Mouse (Mus musculus) cerebral cortex, adult 2 months (tissue): Measurements from ENCODE around the gene Tuba1a.

Source experiments
- WGBS: fragments of 180-500 bp; shearing (Covaris S2); methylation state at CpG from one replicate; pipeline ENCODE4 v1.1.7; 2018; 5-methylcytosine and 5-hydroxymethylcytosine counted together

The Tuba1a gene

DNA sequence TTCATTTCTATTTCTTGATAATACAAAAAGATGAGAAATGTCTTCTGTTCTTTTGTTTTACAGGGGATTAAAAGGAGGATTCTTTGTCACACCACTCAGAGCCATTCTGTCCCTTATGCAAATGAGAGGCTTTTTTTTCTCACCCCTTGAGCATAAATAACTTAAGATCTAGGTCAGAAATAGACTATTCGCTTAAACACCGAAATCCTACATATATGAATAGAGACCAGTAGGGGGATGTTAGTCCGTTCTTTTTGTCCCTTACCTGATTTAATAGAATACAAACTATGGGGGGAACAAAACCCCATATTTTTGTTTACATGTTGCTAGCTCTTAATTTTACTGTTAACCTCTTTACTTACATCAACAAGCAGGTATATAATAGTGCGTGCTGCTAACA lies 2.5 kb upstream of the Tuba1a start:
- 59% methylated on average over 4 of the region's 4 CpGs for WGBS

DNA sequence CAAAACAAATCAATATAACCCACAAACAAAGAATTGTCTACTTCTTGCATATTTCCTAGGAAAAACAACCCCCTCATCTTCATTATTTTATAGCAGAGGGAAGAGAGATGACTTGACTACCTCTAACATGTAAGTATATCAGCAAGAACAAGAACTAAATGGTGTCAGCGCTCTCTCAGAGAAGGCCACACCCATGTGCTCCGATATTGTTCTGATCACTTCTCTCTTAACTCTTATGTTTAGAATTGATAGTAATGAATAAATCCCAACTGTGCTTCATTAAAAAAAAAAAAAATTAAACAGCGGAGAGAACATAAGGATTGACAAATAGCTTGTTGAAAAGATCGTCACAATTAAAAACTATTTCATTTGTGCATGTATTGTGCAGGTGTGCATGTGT lies 1.8 kb upstream of the Tuba1a start:
- 37% methylated on average over 4 of the region's 4 CpGs for WGBS

DNA sequence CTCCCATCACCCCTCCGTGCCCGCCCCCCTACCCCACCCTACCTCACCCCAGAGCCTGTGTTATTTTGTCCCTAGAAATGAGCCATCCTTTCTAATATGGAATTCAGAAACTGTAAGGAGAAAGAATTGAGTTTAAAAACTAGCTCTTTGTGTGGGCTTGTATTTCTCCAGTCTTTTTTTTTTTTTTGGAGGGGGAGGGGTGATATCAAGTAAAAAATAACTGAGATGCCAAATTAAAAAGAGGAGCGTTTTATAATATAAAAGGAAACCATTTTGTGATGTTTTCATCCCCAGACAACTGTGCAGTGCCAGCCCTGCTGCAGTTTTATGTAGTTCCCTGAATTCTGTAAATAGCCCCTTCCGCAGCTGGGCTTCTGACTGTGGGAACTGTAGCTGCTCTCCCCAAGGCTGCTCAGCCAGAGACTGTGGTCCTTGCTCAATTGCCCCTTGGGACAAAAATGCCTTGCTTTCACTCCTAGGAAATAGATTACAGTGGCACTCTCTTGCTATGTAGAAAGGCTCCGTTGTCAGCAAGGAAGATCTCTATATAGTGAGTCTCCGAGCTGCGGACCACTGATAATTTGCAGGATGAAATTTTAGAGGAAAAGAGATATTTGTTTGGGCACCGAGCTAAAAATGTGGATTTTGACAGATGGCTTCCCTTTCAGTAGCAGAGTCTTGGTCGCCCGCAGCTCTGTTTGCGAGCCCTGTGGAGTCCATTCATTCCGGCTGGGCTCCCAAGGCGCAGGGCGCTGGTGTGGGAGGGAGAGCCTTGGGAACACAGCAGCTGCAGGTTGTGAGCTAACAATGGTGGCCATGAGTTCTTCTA lies 1.1 kb upstream of the Tuba1a start:
- 13% methylated on average over 14 of the region's 14 CpGs for WGBS

DNA sequence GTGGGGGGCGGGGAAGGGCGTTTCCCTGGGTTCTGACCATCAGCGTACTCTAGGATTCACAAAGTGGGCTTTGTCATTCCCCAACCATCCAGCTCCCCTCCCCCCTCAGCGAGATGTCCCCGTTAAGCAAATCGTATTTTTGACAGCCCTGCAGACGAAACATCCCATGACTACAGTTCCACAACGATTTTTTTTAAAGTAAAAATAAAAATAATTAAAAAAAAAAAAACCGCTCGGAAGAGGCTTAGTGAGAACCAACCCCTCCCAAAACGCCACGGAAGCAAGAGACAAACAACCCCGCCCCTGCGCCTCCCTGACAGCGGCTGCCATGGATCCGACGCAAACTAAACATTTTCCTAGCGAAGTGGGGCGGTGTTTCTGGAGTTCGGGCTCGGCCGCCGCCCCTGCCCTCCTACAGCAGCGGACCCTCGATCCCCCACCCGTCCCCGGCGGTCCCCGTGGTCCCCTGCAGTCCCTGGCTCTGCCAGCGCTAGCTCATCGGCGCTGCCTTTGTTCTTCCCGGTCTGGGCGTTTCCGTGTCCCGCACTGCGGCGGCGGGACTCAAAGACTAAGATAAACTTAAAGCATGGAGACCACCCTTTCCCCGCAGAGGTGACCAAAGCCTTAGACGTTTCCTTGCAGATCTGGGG lies 627 bp downstream of the Tuba1a start:
- under 1% methylated on average over 41 of the region's 41 CpGs for WGBS

DNA sequence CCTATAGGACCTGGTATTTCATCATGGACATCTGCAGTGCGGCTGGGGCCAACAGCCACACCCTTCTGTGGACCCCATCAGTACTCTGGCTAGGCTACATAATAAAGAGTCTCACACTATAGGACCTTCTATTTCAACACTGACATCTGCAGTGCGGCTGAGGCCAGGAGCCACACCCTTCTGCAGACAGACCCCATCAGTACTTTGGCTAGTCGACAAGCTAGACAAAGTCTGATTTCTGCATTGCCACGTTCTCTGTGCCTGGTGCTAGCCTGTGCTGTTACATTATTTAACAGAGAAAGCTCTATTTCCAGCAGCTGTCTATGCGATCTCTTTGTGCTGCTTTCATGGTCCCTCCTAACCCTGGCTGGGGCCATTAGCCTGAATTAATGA lies 1.4 kb downstream of the Tuba1a start:
- 6% methylated on average over 5 of the region's 5 CpGs for WGBS

DNA sequence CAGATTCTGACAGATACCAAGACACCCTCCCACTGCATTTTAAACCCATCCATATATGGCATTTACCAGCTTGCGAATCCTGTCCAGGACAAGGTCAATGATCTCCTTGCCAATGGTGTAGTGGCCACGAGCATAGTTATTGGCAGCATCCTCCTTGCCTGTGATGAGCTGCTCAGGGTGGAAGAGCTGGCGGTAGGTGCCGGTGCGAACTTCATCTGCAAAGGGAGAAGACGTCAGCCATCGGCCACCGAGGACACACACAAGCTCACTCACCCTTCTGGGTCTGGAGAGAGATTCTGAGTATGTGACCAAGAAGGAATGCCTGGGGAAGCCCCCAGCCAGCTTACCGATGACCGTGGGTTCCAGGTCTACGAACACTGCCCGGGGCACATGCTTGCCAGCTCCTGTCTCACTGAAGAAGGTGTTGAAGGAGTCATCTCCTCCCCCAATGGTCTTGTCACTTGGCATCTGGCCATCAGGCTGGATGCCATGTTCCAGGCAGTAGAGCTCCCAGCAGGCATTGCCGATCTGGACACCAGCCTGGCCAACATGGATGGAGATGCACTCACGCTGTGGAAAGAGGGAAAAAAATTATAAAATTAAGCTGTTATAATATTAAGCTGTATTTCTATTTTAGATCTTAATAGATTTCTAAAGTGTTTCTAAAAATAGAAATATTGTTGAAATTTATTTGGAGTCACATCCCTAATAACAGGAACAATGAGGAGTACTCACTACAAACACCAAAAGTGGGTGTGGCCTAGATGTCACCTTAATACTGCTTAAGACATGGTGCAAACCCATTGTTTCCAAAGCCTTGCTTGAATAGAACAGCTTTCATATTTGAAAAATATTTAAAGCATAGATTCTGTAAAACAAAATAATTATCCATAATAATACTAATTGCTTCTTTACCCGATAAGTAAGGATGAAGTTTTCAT lies 2.1 kb downstream of the Tuba1a start:
- WGBS = 24% methylated on average over 11 of the region's 15 CpGs

DNA sequence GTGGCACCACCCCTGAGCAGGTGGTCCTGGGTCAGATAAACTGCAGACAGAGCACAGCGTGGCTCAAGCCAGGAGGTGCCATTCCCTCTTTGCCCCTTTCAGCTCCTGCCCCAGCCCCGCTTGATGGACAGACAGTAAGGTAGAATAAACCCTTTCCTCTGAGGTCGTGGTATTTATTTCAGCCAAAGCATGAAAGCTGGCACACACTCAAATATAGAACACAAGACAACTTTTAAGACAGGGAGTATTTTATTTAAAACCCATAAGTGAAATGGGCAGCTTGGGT lies 4.0 kb downstream of the Tuba1a start:
- 38% methylated on average over 3 of the region's 3 CpGs for WGBS

DNA sequence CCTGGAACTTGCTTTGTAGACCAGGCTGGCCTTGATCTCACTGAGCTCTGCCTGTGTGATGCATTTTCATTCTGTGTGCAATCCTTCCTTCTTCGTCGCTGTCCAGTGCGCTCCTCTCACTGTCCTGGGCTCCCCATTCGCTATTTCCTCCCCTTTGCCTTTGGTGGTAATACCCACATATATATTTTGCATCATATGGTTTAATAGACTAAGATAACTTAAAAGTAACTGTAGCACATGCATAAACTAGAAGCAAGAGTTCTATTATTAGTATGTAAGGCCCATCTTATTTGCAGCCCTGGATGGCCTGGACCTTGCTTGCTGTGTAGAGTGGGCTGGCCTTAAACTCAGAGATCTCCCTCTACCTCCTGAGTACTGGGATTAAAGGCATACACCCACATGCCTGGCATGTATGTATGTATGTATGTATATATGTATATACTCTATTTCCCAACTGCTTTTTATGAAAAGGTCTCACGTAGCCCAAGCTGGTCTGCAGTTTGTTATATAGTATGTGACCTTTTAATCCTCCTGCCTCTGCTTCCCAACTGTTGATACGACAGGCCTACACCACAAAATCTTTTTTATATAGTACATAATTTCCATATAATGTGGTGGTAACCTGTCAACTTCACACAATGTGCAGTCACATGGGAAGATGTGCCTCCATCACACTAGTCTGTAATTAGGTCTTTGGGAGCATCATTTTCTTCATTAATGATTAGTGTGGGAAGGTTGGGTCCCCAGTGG lies 4.5 kb downstream of the Tuba1a start:
- 31% methylated on average over 6 of the region's 6 CpGs for WGBS

DNA sequence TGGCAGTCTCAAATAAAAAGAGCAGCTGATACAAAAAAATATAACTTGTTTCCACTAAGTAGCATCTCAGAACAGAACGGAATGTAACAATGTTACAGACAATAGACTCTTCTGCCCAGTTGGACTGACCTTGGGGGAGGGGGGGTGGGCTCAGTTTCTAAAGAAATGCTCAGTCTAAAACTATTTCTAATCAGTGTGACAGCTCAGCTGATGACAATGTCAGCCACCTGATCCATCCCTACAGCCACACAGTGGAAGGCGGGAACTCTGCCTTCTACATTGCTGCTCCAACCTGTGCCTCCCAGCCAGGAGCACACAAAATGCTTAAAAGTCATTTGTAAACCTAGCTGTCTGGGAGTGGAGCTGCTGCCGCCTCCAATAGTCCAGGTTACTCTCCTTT lies 5.6 kb downstream of the Tuba1a start:
- 57% methylated on average over 3 of the region's 3 CpGs for WGBS

DNA sequence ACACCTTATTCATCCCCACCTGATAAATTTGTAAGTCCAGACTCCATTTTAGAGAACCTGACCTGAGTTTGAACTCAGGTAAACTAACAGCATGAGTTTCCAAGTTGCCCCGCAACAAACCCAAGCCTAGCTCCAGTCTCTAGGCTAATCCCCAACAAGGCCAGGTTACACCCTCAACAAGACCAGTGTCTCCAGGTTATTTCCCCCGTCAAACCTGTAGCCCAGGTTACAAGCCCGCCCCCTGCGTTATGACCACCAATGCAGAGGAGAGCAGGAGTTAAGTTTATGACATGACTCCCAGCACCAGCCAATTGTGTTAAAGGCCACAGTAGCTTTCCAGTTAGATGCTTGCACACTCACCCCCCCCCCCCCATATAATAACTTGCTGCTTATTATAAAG lies 10.4 kb downstream of the Tuba1a start:
- 86% methylated on average over 4 of the region's 4 CpGs for WGBS

DNA sequence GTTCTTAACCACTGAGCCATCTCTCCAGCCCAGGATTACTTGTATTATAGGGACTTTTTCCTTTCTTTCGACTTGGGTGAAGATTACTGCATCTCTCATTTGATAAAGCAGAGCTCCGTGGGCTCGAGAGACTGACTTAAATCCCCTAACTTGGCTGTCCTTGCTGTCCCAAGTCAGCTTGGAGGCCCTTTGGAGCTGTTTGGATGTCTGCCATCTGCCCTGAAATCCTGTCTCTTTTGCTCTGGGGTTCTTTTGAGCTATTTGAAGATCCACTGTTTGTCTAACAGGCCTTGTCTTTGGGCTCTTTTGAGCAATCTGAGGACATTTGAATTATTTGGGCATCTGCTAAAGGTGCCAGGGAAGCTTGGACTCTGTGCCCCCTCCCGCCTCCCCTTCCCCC lies 11.4 kb downstream of the Tuba1a start:
- WGBS = 63% methylated on average over 4 of the region's 4 CpGs

DNA sequence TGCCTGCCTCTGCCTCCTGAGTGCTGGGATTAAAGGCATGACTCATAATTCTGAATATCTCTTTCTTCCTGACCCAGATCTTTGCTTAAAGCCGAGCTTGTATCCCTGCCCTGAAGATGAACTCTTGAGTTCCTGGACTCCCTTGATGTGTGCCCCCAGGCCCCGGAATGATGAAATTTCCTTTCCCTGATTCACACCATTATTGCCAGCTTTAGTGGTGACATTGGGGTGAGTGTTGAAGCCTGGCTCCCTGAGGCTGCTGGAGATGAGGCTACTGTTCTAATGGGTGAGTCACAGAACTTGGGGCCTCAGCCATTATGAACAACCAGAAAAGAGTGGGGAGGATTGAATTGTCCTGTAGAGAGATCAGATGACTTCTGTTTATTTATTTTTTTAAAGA lies 12.0 kb downstream of the Tuba1a start:
- WGBS = 71% methylated on average over 2 of the region's 2 CpGs

DNA sequence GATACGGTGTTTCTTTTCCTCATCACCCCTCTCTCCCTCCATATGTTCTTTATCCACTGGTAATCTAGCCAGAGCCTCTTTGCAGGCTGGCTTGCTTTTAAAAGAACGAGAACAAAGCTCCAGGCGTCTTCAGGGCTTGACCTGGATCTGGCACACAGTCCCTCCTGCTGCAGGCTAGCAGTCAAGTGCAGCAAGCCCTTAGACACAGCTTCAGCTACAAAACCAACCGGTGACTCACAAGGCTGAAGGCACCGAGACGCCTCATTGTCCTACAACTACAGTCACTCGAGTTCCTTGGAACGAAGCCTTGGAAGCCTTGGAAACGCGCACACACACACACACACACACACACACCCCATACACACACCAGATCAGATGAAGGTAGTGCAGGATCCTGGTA lies 12.7 kb downstream of the Tuba1a start:
- WGBS = 52% methylated on average over 10 of the region's 10 CpGs

DNA sequence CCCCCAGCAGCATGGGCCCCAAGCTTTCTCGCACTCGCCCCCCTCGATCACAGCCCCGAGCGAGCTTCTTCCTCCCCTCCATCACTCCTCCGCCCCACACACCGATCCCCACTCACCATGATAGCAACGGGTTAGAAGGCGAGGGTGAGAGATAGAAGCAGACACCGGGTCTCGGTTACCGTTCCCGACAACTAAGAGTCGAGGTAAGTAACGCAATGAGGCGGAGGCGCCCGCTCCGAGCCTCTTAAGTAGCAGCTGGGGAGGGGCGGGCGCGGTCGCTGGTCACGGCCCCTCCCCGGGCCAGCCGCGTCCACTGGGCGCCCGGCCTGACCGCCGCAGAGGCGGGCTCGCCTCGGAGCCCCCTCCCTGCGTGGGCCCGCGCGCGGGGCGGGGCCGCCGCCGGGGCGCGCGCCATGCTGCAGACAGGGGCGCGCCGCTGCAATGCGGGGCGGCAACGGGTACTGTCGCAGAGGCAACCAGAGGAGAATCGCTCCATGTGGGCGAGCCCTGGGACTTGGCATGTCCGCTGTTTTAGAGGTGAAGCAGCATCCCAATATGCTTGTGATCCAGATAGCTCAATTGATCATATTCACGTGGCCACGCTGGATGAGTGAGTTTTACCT lies 19.2 kb downstream of the Tuba1a start, which contains the start of gene Tuba1b:
Tuba1b (minus strand) TSS at position 349 of the 623 bp plus-strand sequence.
- WGBS = under 1% methylated on average over 57 of the region's 58 CpGs

DNA sequence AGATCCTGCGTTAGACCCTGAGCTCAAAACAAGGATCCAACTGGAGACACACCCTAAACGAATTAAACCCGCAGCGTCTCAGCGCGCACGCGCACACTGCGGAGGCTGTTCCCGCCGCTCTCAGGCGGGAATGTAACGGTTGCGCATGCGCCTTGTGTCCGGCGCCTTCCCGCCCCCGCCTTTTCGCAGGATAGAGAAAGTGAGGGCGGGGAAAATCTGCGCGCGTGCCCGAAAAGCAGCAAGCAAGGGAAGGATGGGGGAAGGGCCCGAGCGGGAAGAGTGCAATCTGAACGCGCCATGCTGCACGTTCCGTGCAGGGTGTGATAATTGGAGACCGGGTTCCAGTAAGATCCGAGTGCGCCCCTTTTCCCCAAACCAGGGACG lies 19.7 kb downstream of the Tuba1a start:
- under 1% methylated on average over 35 of the region's 35 CpGs for WGBS

DNA sequence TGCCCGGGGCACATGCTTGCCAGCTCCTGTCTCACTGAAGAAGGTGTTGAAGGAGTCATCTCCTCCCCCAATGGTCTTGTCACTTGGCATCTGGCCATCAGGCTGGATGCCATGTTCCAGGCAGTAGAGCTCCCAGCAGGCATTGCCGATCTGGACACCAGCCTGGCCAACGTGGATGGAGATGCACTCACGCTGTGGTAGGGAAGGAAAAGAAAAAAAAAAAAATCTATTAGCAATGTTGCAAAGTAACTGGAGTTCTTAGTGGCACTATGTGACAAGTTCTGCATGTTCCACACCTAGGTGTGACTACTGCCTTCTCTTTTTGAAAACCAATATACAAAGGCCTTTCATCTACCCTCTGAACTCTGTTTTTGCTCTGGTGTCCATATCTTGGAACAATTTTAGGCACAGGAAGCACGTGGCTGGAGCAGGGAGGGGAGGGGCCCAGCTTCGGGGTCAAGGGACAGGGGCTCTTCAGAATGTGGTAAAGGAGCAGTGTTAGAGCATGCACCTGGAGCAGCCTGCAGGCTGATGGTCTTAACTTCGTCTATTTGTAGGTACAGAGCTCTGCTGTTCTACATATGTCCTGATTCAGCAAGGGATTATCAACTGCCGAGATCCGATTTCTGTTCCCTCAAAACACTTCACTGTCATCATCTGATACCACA lies 20.4 kb downstream of the Tuba1a start:
- WGBS = 3% methylated on average over 8 of the region's 9 CpGs

DNA sequence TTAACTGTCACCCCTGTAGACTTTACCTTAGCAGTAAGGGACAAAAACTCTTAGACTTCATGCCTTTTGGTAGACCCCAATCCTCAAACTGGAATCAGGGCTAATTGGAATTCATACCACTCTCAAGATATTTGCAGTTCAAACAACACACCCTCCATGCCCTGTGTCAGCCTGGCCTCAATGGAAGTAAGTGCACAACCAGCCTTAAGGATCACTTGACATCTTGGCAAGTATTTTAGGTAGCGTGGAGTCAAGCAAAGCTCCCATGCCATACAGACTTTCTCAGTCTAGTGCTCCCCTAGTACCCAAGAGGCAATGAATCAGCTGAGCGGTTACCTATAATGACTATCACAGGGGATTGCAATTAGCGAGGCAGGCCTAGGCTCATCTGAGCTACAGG lies 22.5 kb downstream of the Tuba1a start:
- WGBS = 61% methylated on average over 3 of the region's 3 CpGs

DNA sequence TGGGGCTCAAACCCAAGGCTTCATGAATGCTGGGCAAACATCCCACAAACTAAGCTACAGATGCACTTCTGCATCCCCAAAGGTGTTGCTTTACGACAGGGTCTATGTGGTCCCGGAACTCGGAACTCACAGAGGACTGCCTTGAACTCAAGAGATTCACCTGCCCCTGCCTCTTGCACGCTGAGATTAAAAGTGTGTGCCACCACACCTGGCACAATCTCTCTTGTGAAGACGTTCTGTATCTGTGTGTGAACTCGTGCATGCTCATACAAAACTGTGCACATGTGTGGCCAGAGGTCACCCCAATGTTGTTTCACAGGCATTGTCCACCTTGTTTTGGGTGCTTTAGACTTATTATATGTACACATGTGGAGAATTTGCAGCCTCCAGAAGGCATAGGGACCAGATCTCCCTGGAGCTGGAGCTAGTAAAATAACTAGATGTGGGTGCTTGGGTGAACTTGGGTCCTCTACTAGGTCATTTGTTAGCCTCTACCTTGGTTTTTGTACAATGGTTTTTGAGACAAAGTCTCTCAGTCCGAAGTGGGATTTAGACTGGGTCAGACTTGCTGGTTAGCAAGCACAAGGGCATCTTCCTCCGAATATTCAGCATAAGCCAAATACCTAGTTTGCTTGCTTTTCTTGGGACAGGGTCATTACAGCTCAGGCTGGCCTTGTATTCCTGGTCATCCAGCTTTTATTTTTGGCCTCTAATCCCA lies 23.3 kb downstream of the Tuba1a start:
- WGBS = 39% methylated on average over 8 of the region's 8 CpGs

DNA sequence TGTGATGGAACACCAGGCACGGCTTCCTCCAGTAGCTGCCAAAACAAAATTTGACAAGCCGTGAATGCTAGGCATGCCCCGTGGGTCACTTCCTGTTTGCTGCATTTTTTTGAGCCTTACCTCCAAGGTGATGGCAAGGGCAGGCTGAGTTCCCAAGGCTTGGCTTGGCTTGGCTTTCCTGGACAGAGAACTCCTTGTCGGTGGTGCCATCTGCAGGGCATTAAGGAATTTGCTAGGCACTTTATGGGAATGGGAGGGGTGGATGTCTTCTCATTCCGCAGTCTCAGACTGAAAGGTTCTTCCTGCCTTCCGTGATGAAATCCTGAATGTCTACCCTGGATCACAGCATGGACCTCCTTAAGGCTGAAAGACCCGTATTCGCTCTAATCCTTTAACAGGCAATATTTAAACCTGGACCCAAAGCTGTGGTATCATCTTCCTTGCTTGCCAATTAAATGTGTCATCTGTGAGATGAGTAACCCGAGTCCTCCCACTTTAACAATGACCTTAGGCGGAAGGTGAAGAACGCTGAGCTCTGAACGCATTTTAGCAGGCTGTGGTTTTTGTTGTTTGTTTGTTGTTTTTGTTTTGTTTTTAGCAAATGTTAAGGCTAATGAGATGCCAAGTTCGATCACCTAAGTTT lies 24.8 kb downstream of the Tuba1a start:
- WGBS = 9% methylated on average over 13 of the region's 13 CpGs

DNA sequence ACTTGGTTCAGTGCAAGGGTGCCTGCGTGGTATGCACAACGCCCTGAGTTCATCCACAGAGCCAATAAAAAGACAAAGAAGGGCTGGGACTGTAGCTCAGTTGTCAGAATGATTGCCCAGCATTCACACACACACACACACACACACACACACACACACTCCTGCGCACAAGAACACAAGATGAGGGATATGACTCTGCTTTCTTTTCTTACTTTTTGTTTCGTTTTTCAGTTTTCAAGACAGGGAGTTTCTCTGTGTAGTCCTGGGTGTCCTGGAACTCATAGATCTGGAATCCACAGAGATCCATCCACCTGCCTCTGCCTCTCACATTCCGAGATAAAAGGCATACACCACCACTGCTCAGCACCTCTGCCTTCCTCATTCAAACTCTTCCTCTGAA lies 25.9 kb downstream of the Tuba1a start:
- WGBS = 84% methylated on average over 5 of the region's 5 CpGs
